Mouse (Mus musculus) intestine, embryonic 16.5 days (tissue): ENCODE results near the gene Gm45062. TPM values are rescaled to one million over a fixed set of nuclear protein-coding genes. Genes with fewer than 3 reads are reported as not detected.
A peak's percentile ranks its signal among the peaks of the same experiment; 100 is the strongest.

Experiments used
- ATAC-seq: fragments of 200-750 bp; cut with Nextera tagmentation; 2 replicates; pipeline ENCODE4 v1.8.0; 2017; ENCODE audit warnings: moderate TSS enrichment, moderate library complexity
- H3K27ac ChIP-seq: fragments of 300-500 bp; sonication (generic); 2 replicates; pipeline ENCODE4 v1.5.1; 2014; ENCODE audit warnings: mild to moderate bottlenecking, low read length
- H3K27me3 ChIP-seq: fragments of 300-500 bp; sonication (generic); replicated peaks from 2 replicates; pipeline ENCODE4 v1.6.1; 2014; ENCODE audit warnings: low read length, control low read depth, mixed read lengths; ENCODE audit not compliant: control insufficient read depth, insufficient read depth
- H3K36me3 ChIP-seq: fragments of 300-500 bp; sonication (generic); 2 replicates; pipeline ENCODE4 v1.6.1; 2014; ENCODE audit warnings: low read length, control low read depth; ENCODE audit not compliant: control insufficient read depth, insufficient read depth
- H3K4me1 ChIP-seq: fragments of 300-500 bp; sonication (generic); 2 replicates; pipeline ENCODE4 v1.6.1; 2014; ENCODE audit warnings: low read length, control low read depth, mixed read lengths; ENCODE audit not compliant: control insufficient read depth, insufficient read depth
- H3K4me2 ChIP-seq: fragments of 300-500 bp; sonication (generic); 2 replicates; pipeline ENCODE4 v1.6.1; 2014; ENCODE audit warnings: low read depth, low read length, control low read depth
- H3K4me3 ChIP-seq: fragments of 300-500 bp; sonication (generic); 2 replicates; pipeline ENCODE4 v1.5.1; 2014; ENCODE audit warnings: mild to moderate bottlenecking, low read length
- H3K9ac ChIP-seq: fragments of 300-500 bp; sonication (generic); 2 replicates; pipeline ENCODE4 v1.6.1; 2014; ENCODE audit warnings: low read depth, low read length
- H3K9me3 ChIP-seq: fragments of 300-500 bp; sonication (generic); 2 replicates; pipeline ENCODE4 v1.6.1; 2016; ENCODE audit warnings: low read length, control low read depth; ENCODE audit not compliant: control insufficient read depth
- WGBS: fragments of 180-500 bp; shearing (Covaris S2); extraction: QIAGEN DNeasy Blood & Tissue Kit; methylation state at CpG from one replicate; pipeline ENCODE4 v1.1.7; 2014; 5-methylcytosine and 5-hydroxymethylcytosine counted together
- polyA plus RNA-seq: library from polyadenylated mRNA; unstranded; fragments of >200 nt; fragmentation: Nextera tagmentation; extraction: Ambion mirVana; gene quantifications from 2 replicates; pipeline ENCODE4 v1.2.1, GENCODE M21; 2015

The Gm45062 gene
- polyA plus RNA-seq, 1 experiment from 2014 or later, result 6.2 TPM

DNA sequence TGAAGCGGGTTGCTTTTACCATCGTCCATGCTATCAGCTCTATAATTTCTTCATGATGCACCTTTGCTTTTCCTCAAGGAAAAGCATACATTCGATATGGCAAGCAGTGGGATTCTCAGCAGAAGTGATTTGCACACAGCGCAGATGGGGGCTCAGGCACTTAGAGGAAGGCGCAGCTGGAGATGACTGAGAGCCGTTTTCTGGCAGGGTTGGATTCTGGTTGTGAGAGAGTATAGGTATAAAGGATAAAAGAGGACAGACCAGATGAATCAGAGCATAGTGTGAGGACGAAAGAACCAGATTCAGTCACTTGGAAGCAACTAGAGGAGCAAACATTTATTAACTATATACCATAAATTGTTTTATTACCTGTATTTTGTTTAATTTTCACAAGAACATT, 286.5 kb downstream of the Gm45062 start:
- no peak for ATAC-seq
- WGBS, result 95% methylated on average over 7 of the region's 7 CpGs
- Histone ChIP-seq H3K4me3 (no peak overlapping the region), H3K4me1 (no peaks in the 10 kb centered on the region), H3K36me3 (no peaks in the 10 kb centered on the region), H3K27ac (no peak overlapping the region), H3K9ac (no peak overlapping the region), H3K9me3 (no peaks in the 10 kb centered on the region), H3K4me2 (no peak overlapping the region), H3K27me3 (no peaks in the 10 kb centered on the region)

DNA sequence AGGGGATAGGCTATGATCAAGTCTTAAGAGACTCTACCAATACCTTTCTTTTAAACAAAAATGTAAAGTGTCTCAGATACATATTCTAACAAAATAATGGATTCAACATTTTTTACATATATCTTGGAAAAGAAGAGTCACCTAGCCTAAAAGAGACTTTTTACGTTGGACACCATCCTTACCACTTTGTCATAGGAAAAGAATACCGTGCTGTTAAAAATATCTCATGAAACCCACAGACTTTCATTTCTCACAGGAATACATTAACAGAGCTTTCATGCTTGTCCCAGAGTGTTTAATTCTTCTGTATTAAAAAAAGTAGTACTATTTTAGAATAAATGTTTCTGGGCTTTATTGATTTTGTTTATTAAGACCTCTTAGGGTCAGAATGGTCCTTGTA, 291.9 kb downstream of the Gm45062 start:
- ATAC-seq, result no peak
- no peak overlapping the region for H3K4me3 ChIP-seq
- H3K4me2 ChIP-seq, result no peak overlapping the region
- WGBS, result 93% methylated on average over 2 of the region's 2 CpGs
- no peaks in the 10 kb centered on the region for H3K27me3 ChIP-seq
- no peaks in the 10 kb centered on the region for H3K4me1 ChIP-seq
- no peaks in the 10 kb centered on the region for H3K9me3 ChIP-seq
- no peaks in the 10 kb centered on the region for H3K36me3 ChIP-seq
- no peak overlapping the region for H3K9ac ChIP-seq
- H3K27ac ChIP-seq, result no peak overlapping the region

DNA sequence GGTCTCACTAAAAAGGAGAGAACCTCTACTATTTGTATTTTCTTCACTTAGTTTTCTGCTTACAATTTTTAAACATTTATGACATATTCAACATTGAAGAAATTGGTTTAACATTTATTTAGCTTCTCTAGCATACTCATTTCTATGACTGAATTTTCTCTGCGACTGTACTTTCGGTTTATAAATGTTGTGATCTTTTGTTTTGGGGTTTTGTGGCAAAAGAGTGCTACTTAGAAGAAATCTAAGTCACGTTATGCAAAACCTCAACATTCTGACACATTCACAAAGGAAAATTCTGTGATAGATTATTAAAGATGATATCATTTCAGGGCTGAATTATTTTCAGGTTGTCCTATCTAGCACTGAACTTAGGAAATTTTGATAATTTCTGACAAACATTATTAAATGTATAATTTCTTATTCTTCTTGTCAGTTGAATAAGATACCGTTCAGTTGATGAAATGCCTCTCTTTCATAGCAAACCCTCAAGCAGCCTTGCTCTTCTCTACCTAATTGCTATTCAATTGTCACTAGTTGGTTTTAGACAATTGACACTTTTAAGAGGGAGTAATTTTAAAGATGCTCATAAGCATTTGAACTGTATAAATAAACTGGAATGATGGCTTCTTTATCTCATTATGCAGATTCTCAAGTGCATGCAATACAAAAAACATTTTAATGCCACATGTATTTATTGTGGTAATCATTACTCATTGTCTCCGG, 297.8 kb downstream of the Gm45062 start:
- Histone ChIP-seq H3K4me2 (no peak overlapping the region), H3K4me1 (0 out of 2 replicates have a peak, but pooled peaks cover 3% of the 10 kb centered on the region), H3K27me3 (no peaks in the 10 kb centered on the region), H3K4me3 (no peak overlapping the region), H3K9ac (no peak overlapping the region), H3K27ac (no peak overlapping the region), H3K36me3 (no peaks in the 10 kb centered on the region), H3K9me3 (no peaks in the 10 kb centered on the region)
- 90% methylated on average over 5 of the region's 5 CpGs for WGBS
- no peak for ATAC-seq

DNA sequence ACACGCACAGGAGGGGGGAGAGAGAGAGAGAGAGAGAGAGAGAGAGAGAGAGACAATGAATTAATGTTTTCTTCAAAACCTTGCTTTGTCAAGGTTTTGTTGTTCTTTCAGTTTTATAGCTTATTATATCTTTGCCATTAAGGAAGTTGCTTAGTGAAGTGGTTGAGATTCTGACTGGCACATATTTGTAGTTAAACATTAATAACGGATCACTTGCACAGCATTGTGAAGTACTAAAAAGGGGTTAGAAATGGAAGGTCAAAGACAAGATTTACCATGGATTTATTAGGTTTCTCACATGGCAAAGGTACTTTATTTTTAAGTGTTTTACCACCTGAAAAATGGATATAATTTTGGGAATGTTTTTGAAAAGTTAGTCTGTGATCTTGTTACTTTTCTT, 301.4 kb downstream of the Gm45062 start:
- no peak overlapping the region for H3K27ac ChIP-seq
- H3K4me3 ChIP-seq, result no peak overlapping the region
- 0 out of 2 replicates have a peak, but pooled peaks cover 3% of the 10 kb centered on the region for H3K4me1 ChIP-seq
- WGBS, result 79% methylated on average over 2 of the region's 2 CpGs
- peak; percentile 72 for ATAC-seq
- no peak overlapping the region for H3K4me2 ChIP-seq
- no peaks in the 10 kb centered on the region for H3K27me3 ChIP-seq
- no peaks in the 10 kb centered on the region for H3K9me3 ChIP-seq
- H3K36me3 ChIP-seq, result no peaks in the 10 kb centered on the region
- no peak overlapping the region for H3K9ac ChIP-seq

DNA sequence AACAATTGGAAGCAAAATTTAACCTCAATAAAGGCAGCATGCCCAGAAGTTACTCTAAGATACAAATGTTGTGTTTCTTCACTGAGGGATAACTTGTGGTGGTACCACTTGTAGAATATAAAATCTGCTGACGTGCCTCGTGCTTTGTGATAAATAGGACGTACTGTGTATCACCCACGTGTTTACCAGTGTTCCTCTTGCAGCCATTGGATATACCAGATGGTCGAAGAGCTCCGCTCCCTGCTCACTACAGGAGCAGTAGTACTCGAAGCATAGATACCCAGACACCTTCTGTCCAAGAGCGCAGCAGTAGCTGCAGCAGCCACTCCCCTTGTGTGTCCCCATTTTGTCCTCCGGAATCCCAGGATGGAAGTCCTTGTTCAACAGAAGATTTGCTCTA, 323.1 kb downstream of the Gm45062 start:
- Histone ChIP-seq H3K4me1 (no peaks in the 10 kb centered on the region), H3K36me3 (no peaks in the 10 kb centered on the region), H3K27me3 (no peaks in the 10 kb centered on the region), H3K4me3 (no peak overlapping the region), H3K9me3 (no peaks in the 10 kb centered on the region), H3K4me2 (no peak overlapping the region), H3K9ac (no peak overlapping the region), H3K27ac (no peak overlapping the region)
- ATAC-seq, result no peak
- 94% methylated on average over 9 of the region's 9 CpGs for WGBS

DNA sequence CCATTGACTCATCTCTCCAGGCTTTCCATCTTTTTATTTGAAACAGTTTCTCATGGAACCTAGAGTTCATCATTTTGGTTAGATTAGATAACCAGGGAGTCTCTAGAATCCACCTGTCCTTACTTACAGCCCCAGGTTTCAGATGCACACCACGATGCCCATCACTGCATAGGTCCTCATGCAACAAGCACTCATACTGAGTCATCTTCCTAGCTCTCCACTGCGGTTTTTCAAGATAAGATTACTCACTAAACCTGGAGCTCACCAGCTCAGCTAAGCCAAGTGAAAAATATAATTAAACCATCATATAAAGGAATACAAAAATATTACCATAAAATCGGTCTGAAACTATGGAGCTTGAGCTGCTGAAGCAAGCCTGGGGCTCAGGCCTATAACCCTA, 324.6 kb downstream of the Gm45062 start:
- no peak overlapping the region for H3K4me3 ChIP-seq

DNA sequence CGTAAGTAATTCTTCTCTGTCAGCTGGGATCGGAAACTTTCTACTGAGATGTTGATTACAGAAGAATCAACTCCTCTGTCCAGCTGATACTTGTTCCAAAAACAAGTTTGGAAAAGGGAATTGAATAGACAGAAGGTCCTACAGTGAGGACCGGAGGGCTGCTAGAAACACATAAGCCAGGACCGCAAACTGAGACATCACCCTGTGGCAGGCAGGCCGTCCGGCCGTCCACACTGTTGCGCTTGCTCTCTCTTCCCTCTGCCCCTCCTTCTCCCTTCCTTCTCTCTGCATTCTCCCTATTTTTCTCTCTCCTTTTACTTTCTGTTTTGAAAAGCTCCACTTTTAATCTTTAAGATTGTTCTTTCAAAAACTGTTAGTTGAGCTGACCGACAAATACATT, 332.4 kb downstream of the Gm45062 start:
- Histone ChIP-seq H3K4me3 (no peak overlapping the region), H3K9ac (no peak overlapping the region), H3K4me1 (no peaks in the 10 kb centered on the region), H3K4me2 (no peak overlapping the region), H3K27ac (no peak overlapping the region), H3K27me3 (no peaks in the 10 kb centered on the region), H3K9me3 (no peaks in the 10 kb centered on the region), H3K36me3 (no peaks in the 10 kb centered on the region)
- no peak for ATAC-seq
- 84% methylated on average over 9 of the region's 9 CpGs for WGBS

More for the DNA sequence above, 324.6 kb downstream of the Gm45062 start:
- H3K9me3 ChIP-seq, result no peaks in the 10 kb centered on the region
- no peak overlapping the region for H3K4me2 ChIP-seq
- no peak overlapping the region for H3K9ac ChIP-seq
- H3K36me3 ChIP-seq, result no peaks in the 10 kb centered on the region
- ATAC-seq, result no peak
- no peak overlapping the region for H3K27ac ChIP-seq
- H3K4me1 ChIP-seq, result no peaks in the 10 kb centered on the region
- H3K27me3 ChIP-seq, result no peaks in the 10 kb centered on the region
- WGBS, result 89% methylated on average over 3 of the region's 3 CpGs

DNA sequence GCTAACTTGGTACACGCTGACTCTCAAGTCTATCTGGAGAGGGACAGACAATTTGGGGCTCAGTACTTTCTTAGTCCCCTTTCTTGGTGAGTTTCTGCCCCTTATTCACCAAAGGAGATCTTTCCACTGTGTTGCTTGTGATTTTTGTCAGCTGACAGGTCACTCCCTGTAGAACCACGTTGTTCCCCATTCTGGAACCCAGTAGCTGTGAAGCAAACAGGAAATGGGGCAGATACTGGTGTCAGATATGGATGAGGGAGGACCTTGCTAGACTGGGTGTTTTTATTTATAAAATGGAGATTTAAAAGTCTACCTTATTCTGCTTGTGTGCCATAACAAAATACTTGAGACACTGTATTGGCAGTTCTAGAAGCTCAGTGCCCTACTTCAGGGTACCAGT, 358.1 kb downstream of the Gm45062 start:
- Histone ChIP-seq H3K9ac (no peak overlapping the region), H3K4me1 (no peaks in the 10 kb centered on the region), H3K4me3 (no peak overlapping the region), H3K9me3 (peaks cover 5% of the 10 kb centered on the region; the same call in 1 of the 2 replicates), H3K36me3 (no peaks in the 10 kb centered on the region), H3K4me2 (no peak overlapping the region), H3K27me3 (no peaks in the 10 kb centered on the region), H3K27ac (no peak overlapping the region)
- 69% methylated on average over 2 of the region's 2 CpGs for WGBS
- ATAC-seq, result no peak

DNA sequence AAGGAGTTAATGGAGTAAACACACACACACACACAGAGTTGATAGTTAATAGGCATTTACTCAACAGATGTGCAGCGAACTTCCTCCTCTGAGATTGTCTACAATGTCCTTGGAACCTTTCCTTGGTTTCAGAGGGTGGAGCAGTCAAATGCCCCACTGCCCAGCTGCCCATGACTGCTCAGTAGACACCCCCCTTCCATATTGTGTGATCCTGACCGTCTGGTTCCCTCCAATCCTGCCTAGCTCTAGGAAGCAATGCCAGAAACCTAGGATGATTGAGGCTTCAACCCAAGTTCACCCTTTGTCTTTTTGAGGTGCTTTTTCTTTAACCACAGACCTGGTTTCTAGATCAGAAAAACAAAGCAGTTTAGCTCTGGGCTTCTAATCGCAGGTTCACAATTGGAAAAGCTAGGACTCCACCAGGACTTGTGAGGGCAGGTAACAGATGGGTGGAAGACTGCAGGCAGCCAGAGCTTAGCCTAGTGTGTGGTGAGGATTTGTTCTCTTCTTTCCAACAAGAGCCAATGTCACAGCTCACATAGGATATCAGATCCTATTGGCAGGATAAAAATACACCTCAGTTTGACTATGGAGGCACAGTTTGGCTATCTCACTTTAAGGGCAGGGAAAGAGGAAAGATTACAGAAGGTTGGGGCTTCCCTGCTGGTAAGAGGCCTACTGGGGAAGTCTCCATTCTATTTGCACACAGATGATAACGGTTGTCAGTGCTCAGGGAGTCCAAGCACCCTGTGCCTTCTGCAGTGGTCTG, 360.5 kb downstream of the Gm45062 start:
- WGBS, result 74% methylated on average over 4 of the region's 4 CpGs

More for the DNA sequence above, 360.5 kb downstream of the Gm45062 start:
- no peak overlapping the region for H3K4me2 ChIP-seq
- no peaks in the 10 kb centered on the region for H3K36me3 ChIP-seq
- no peak overlapping the region for H3K4me3 ChIP-seq
- H3K9ac ChIP-seq, result no peak overlapping the region
- no peak for ATAC-seq
- H3K4me1 ChIP-seq, result no peaks in the 10 kb centered on the region
- peaks cover 5% of the 10 kb centered on the region; the same call in 1 of the 2 replicates for H3K9me3 ChIP-seq
- H3K27me3 ChIP-seq, result no peaks in the 10 kb centered on the region
- no peak overlapping the region for H3K27ac ChIP-seq
